Mouse (Mus musculus) spleen, adult 2 months (tissue): ENCODE measurements around the gene Camta1.

Experiments used
- CTCF ChIP-seq: fragments of 200-500 bp; IDR thresholded peaks from 2 replicates; pipeline ENCODE4 v1.5.1; 2011; ENCODE audit warnings: mild to moderate bottlenecking, inconsistent platforms; ENCODE audit not compliant: insufficient read depth, insufficient read length, insufficient replicate concordance; ENCODE audit errors: extremely low read depth
- POLR2A ChIP-seq: fragments of 200-500 bp; IDR thresholded peaks from 2 replicates; pipeline ENCODE4 v1.6.1; 2011; ENCODE audit warnings: low read depth, low read length, inconsistent platforms

- TF ChIP-seq CTCF, result no peak
- no peak for TF ChIP-seq POLR2A
Measured at GRCm38 (mm10) chr4:151106468-151106867, 755.2 kb downstream of the Camta1 start.
